Mouse (Mus musculus) heart, postnatal 0 days (tissue): ENCODE measurements at regions not wholly inside any gene's neighbourhood (a gene's known extent, or its start where the extent isn't known, plus 50 kb on each side); places are given as distances from the start of the nearest gene placed in this dataset.

Experiments
- CTCF ChIP-seq: IDR thresholded peaks from 2 replicates; pipeline ENCODE4 v1.5.1; 2016; ENCODE audit warnings: antibody characterized with exemption, control low read depth, low read depth
- EP300 ChIP-seq: IDR thresholded peaks from 2 replicates; pipeline ENCODE4 v1.6.1; 2016; ENCODE audit warnings: antibody characterized with exemption, low read depth

DNA sequence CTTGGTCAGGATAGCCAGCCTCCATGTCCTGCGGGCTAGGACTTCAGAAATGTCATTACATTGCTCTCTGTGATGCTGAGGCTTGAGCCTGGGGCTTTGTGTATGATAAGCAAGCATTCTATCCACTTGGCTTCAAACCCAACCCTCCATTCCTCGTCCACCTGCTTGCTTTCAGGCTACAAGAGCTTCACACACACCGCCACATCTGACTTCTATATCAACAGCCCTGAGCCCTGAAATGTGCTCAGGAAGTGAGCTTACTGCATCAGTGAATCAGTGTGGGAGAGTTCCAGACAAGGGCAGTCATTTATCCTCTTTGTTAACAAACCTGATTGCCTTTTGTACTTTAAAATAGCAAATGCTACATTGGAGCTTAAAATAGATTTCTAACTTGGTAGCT, 377.5 kb upstream of the Adgrl2 start:
- no peak for TF ChIP-seq CTCF
- TF ChIP-seq EP300 = no peak
